Mouse (Mus musculus) adrenal gland, postnatal 14 days (tissue): ENCODE measurements around the gene Plxnb2. TPM values are rescaled to one million over a fixed set of nuclear protein-coding genes. Genes with fewer than 3 reads are reported as not detected.

Experiments used
- DNase-seq: peaks from one replicate; pipeline ENCODE4 v3.0.0; 2021; ENCODE audit warnings: mixed read lengths
- total RNA-seq: library from RNA; stranded (reverse); gene quantifications from 2 replicates; pipeline ENCODE4 v1.2.3, GENCODE M21; 2021

The Plxnb2 gene
- total RNA-seq, 1 experiment from 2014 or later: 110 TPM

- peak; percentile 49 for DNase-seq
Measured at GRCm38 (mm10) chr15:89149271-89150040, 31.1 kb downstream of the Plxnb2 start, which contains the start of gene Mapk11. Mapk11 (minus strand) TSS chr15:89149628.

GRCm38 (mm10) chr15:89148496-89149270 is 31.9 kb downstream of the Plxnb2 start:
- DNase-seq: no peak

- no peak for DNase-seq
Measured at GRCm38 (mm10) chr15:89147895-89148294, 32.7 kb downstream of the Plxnb2 start.

GRCm38 (mm10) chr15:89147456-89147855 is 33.1 kb downstream of the Plxnb2 start:
- no peak for DNase-seq

GRCm38 (mm10) chr15:89147024-89147423 is 33.6 kb downstream of the Plxnb2 start:
- DNase-seq: no peak

DNA sequence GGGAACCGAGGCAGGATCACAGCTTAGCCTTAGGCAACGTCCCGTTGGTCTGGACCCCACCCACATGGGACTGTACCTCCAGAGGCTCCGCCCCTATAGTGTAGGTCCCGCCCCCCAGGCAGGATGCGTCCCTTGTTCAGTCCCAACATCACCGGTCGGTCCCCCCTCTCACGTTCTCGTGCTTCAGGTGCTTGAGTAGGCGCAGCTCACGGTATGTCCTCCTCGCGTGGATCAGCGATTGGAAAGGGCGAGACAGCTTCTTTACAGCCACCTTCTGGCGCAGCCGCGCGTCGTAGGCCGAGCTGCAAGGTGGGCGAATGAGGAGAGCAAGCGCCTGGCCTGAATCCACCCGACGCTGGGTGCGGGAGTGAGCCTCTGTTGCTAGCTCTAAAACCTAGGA is 34.1 kb downstream of the Plxnb2 start:
- peak; percentile 65 for DNase-seq

- no peak for DNase-seq
Measured at GRCm38 (mm10) chr15:89145813-89146350, 34.7 kb downstream of the Plxnb2 start.

- DNase-seq: no peak
Measured at GRCm38 (mm10) chr15:89144965-89145364, 35.6 kb downstream of the Plxnb2 start.

DNA sequence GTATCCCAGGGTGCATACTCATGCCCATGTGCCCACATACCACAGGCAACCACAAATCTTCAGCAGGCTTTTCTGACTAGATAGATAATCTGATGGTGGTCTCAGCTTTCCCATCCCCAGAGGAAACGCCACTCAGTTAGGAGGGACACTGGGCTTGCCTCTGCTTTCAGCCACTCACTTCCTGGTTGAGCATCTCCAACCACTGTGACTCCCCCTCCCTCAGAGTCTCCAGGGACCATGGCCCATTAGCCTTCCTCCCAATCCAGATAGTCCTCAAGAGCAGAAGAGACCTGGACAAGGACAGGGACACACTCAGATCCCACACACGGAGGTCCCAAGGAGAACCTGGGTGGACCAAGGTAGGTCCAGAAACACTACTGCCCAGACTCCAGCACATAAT is 37.5 kb downstream of the Plxnb2 start:
- DNase-seq: no peak

DNA sequence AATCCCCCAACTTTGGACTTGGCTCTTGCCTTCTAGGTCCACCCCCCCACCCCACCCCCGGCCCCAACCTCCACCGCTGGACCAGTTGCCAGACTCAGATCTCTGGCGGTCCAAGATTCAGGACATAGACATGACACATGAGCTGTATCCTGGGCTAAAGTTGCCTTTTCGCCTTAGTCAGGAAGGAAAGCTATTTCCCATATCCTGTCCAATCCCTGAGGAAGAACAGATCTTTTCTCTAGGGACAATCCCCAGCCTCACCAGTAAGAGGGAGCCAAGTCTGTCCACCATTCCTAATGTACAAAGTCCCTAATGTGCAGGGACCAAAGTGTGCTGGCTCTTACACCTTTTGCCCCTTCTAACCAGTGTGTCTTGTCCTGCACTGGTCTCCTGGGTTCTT is 38.7 kb downstream of the Plxnb2 start:
- no peak for DNase-seq

DNA sequence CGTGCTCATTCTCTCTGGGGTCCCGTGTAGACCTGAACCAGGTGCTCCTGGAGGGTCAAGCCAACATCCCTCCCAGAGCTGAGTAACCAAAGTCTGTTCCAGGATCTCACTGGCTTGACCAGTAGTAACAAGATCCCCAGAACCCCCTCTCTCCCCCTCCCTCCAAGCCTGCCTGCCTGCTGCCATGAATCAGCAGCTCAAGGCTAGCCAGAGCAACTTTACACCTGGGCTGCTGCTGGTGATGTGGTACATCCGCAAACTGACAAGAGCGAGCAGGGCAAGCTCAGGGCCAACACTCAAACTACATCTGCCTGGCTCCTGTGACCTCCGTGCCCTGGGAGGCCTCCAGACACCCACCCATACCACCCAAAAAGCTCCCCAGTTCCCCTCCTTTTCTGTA is 39.1 kb downstream of the Plxnb2 start:
- DNase-seq: no peak

GRCm38 (mm10) chr15:89140659-89141252 is 39.8 kb downstream of the Plxnb2 start, which contains the start of gene Mapk12:
Mapk12 (minus strand) TSS chr15:89140703.
- DNase-seq: peak; percentile 72

GRCm38 (mm10) chr15:89140048-89140658 is 40.4 kb downstream of the Plxnb2 start:
- peak; percentile 48 for DNase-seq

- no peak for DNase-seq
Measured at GRCm38 (mm10) chr15:89138531-89138930, 42.1 kb downstream of the Plxnb2 start.

DNA sequence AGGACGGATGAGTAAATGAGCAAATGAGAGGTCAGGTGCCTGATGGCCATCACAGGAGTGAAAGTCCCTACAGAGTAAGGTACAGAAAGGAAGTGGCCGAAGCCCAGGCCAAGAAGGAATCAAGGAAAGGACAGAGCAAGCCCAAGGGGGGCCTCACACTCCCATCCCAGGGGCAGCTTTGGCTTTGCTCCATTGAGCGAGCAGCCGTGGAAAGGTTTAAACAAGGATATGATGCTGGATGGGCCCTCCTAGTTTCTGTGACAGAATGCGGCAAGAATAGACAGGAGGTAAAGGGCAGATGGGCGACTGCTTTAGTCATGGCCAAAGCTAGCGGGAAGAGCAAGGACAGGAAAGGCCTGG is 42.6 kb downstream of the Plxnb2 start:
- no peak for DNase-seq

GRCm38 (mm10) chr15:89137378-89138045 is 43.1 kb downstream of the Plxnb2 start:
- no peak for DNase-seq

DNA sequence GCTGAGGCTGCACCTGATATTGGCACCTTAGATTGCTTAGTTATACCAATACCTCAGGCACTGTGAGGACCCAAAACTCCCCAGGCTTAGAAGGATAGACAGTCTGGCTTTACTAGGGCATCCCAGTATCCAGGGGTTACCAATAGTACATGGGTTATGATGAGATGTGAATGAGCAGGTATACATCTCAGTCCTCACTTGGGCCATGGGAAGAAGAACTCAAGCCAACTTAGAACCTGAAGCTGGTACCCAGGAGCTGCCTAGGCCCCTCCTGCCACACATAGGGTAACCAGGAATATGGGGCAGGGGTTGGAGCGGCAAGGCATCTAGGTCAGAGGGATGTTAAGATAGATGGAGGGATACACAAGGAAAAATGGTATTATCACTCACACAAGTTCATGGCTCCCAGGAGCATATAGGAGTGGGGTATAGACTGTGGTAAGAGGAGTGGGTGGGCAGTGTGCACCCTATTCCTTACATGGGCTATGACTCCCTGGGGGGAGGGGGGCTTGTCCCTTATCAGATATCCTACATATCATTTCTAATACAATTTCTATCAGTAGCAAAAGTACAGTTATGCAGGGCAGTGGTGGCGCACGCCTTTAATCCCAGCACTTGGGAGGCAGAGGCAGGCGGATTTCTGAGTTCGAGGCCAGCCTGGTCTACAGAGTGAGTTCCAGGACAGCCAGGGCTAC is 44.0 kb downstream of the Plxnb2 start:
- DNase-seq: no peak

- no peak for DNase-seq
Measured at GRCm38 (mm10) chr15:89131316-89131715, 49.3 kb downstream of the Plxnb2 start.

GRCm38 (mm10) chr15:89130245-89130644 is 50.3 kb downstream of the Plxnb2 start:
- no peak for DNase-seq

DNA sequence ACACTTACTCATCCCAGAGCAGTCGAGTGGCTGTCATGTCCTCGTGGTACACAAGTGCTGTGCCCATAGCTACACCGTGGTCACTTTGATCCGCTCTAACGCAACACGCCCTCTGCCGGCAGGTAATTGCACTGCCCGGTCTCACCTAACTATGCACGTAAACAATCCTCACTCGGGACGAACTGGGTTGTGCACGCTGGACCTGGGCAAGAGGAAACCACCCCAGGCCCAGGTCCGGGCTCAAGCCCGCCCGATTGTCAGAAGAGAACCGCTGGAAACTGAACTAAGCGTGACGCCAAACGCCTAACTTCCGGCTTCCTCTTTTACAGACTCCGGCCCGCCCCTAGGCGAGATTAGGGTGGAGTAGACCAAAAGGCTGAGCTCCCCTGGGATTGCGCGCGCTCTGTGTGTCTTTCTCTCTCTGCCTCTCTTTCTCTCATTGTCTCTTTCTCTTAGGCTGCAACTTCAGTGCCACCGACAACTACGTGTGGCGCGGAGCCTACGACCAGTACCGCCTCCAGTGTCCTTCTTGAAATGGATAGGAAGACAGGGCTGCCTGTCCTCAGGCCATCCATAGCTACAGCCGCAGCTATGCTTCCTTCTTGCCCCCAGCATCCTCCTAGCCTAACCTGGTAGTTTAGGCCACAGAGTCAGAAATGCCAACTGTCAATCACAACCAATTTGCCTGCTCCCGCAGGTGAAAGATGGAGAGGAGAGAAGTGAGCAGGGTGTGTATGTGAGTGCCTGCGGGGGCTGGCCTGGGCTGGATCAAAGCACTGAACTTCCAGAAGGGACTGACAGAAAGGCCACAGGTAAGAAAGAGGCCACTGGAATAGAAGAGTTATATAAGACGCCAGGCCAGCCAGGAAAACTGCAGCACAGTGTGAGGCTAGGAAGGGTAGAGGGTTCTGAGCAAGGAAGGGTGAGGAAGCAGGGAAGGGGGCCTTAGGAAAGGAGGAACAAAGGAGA is 51.9 kb downstream of the Plxnb2 start, which contains the start of gene Hdac10:
Gene Hdac10, minus strand, starts transcription at position 319 of the 969 bp plus-strand sequence.
- DNase-seq: peak; percentile 90
